Mouse (Mus musculus): ENCODE data around the gene Cdc5l.
"Not testable (repeated sequence)": the region's sequence is repeated elsewhere in the genome, so short reads cannot be mapped to it uniquely, and the experiment has no call there.

Cdc5l gene

DNA sequence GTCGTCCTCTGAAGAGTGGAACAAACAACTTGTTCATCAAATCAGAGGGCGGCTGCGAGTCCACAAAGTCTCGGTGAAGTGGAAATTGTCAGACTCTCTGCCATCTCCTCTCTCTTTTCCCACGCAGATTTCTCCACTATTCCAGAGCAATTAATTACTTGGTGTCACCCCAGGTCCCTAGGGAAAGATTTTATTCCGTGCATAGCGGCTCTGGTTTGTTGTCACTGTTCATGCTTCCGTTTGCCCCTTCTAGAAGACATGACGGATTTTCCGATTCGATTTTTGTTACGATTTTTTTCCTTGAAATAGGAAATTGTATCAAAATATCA, 689 bp upstream of the Cdc5l start:
- DNase-seq (ENCODE audit: low spot score): no peak

DNA sequence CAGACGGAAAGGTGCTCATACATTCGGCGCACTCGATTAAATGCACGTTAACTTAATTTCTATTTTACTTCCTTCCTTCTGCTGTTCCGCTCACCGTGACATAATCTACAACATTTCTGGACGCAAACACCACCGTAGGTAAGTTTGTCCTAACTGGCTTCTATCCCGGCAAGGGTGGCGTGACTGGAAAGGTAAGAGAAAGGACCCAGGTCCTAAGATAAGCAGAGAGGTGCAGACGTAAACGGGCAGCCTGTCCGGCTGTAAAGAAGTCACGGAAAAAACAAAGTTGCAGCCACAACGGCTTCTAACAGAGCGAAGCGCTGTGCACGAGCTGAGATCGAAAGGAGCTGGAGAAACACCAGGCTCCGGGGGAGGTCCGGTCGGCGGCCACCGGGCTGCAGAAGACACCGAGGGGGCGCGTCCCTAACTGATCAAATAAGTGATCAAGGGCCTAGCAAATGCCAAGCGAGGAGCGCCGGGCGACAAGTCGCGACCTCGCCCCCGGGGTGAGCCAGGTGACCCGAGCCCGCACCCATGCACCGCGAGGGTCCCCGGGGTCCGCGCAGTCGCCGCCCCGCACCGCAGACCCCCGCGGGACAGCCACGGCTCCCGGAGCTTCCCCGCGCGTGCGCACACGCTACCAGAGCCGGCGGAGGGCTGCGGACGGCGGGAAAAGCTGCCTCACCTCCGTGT, 685 bp downstream of the Cdc5l start:
- DNase-seq (ENCODE audit: low spot score): no peak

DNA sequence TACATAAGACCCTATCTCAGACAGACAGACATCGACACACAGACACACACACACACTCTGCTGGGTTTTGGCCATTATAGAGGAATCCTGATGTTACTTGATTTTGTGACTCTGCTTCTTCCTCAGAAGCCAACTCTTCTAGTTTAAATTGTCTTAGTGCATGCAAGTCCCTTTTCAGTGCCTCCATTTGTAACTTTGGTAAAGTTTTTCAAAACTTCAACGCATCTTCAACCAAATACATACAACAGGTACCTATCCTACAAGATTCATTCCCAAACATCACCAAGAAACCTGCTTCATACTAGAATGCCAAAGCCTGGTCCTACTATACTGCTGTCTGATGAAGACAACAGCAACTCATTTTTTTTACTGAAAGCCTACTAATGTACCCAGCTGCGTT, 1.5 kb downstream of the Cdc5l start:
- DNase-seq (ENCODE audit: low spot score): no peak

DNA sequence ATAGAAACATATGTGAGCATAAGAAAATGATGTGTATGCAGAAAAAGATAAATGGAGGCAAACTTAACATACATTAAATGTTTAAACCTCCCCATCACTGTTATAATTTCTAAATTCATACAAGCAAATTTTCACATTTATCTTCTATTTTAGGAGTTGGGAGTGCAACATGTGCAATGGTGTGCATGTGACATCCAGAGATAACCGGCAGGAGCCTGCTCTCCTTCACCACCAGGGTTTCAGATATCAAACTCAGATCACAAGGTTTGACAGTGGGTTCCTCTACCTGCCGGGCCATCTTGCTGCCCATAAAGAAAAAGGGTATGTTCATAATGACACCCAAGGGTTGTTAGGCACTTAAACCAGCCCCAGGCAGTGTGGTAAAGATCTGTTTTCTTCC, 16.1 kb downstream of the Cdc5l start:
- DNase-seq (ENCODE audit: low spot score): no peak

DNA sequence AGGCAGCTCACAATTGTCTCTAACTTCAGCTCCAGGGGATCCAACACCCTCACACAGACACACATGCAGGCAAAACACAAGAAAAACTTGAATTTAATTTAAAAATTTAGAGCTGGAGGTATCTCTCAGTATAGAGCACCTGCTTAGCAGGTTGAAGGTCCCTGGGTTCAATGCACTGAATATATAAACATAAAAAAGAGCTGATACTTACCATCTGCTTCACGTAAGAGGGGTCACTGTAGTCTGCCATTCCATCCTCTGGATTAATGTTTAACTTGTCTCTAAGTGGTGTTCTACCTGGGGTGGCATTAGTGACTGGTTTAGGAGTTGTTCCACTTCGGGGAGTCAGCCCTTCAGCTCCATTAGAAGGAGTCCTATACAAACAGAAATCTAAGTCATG, 21.9 kb downstream of the Cdc5l start:
- not testable (repeated sequence) for DNase-seq (ENCODE audit: low spot score)

DNA sequence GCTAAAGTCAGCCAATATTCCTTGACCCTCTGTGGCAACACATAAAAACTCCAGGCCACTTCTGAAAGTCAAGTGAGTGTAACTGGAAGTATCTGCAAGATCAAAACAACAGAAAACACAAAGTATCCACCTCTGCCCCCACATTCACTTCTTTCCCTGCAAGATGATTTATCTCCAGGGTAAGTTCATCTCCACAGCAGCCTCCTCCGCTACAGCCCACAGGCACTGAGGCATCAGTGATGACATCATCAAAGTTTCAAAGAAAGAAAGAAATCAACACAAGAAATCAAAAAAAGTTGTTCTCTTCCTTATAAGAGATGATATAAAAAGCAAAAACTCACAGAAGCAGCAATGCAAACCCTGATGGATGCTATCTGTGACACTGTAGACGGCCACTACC, 24.8 kb downstream of the Cdc5l start:
- DNase-seq (ENCODE audit: low spot score): no peak

DNA sequence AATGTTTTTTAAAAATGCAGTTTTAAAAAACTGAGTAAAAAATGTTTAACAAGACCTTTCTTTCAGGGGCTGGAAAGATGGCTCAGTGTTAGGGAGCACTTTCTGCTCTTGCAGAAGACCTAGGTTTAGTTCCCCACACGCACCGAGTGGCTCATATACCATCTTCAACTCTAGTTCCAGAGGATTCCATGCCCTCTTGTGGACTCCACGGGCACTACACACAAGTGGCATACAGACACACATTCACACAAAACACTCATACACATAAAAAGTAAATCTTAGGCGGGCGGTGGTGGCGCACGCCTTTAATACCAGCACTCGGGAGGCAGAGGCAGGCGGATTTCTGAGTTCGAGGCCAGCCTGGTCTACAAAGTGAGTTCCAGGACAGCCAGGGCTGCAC, 27.3 kb downstream of the Cdc5l start:
- DNase-seq (ENCODE audit: low spot score): no peak

DNA sequence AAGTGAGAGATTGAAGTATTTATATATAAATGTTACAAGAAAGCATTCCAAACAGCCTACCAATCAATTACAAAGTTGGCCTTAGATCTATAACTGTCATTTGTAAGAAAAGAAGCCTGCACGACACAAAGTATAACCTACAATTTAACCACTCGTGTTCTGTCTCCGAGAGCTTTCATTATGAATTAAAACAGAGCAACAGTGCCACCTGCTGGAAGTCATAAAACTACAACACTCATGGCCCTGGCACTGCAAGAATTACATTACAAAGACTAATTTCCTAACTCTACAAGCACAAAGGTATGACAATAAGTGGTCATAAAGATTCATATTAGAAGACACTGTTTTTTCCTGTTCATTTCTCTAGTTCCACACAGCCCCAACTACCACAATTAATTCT, 30.3 kb downstream of the Cdc5l start:
- DNase-seq (ENCODE audit: low spot score): peak; percentile 51

DNA sequence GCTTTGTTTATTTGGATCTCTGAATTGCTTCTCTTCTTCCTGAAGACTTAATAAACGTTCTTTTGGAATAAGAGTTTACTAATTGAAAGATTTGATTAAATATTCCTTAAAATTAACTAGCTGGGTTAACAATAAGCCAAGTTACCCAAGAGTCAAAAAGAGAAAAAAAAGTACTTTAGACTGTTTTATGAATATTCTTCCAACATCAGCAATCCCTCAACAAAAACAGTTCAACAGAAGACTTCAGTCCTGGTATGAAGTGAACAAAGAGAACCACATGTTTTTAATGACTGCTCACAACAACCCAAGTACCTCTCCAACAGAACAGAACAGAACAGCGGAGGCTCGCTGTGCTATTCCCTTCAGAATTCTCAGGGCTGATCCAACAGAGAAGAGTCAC, 30.9 kb downstream of the Cdc5l start:
- no peak for DNase-seq (ENCODE audit: low spot score)

DNA sequence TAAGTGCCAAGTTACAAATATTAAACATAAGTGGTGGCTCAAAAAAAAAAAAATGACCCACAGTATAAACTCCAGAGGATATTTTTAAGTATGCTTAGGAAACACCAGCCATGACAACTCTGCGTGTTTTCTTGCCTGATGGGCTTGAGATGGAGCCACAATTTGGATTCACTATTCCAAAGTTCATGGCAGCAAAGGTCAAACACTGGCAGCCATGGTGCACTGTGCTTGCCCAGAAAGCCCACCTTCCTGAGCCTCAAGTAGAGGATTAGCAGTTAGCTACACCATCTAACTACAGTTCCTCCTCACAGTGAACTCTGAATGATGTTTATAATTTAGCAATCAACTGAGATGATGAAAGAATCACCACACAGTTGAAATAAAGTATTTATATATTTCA, 31.4 kb downstream of the Cdc5l start:
- DNase-seq (ENCODE audit: low spot score): no peak

DNA sequence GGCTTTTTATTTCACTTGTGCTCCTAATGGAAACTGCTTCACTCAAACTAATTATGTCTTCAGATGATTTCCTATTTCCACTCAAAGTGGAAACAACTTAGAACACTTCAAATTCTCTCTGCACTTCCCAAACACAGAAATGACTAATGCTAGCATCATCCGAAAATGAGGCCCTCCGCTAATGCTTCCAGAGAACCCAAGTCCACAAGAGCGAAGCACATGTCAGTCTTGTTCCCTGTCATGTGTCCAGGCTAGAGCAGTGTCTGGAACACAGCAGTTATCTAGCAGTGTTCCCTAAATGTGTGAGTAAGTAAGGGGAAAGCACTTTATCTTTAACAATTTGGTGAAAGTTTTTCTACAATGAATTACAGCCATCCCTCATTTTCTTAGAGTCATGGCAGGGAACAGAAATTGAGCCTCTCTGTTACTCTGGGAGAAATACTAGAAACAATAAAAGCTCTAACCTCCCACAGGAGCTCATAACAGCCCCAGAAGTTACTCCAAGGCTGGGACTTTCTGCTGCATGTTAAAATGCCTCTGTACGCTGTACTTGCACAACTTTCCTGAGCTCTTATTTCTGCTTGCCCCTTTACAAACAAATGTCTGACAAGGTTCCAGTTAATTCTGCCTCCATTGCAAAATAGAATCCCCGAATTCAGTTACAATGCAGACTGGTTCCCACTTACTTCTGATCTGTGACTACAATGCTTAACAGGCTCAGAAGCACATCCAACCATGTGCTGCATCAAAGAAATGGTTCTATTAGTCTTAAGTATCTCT, 32.2 kb downstream of the Cdc5l start:
- no peak for DNase-seq (ENCODE audit: low spot score)

DNA sequence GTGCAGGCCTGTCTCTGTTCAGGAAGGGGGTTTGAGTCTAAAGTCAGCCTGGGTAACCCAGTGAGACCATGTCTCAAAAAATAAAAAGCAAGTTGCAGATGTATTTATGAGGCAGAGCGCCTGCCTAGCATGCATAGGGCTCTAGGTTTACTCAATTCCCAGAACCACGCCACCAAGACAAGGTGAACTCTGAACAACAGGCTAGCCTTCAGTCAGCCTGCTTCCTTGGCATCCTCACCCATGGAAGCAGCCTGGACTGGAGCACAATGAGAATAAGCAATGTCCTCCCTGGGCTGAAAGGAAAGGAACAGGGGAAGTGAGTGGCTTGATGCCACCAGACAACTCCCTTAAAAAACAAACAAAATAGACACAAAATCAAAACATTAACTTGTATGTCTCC, 35.5 kb downstream of the Cdc5l start:
- no peak for DNase-seq (ENCODE audit: low spot score)

DNA sequence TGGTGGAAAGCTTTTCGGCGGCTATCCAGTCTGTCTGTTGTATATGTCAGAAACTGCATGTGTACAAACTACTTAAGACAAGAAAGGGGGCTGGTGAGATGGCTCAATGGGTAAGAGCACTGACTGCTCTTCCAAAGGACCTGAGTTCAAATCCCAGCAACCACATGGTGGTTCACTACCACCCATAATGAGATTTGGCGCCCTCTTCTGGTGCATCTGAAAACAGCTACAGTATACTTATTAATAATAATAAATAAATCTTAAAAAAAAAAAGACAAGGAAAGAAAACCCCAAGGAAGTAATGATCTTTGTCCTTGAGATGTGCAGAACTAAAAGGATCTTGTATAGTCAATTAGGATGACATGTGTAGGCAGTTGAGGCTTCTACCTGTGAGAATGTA, 36.0 kb downstream of the Cdc5l start:
- no peak for DNase-seq (ENCODE audit: low spot score)

DNA sequence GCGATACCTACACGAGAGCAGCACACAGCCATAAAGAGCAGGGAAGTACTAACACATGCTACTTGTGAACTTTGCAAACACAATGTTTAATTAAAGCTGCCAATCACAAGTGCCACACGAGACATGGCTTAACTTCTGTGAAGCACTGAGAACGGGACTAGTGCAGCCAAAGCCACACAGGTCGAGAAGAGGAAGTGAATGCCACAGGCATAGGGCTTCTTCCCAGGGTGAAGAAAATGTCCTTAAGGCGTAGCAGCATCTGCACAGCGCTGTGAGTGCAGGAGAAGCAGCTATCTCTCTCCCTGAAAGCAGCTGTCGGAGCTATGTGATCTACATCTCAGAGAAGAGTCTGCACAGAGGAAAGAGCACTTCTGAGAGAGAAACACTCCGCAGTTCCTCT, 38.9 kb downstream of the Cdc5l start:
- DNase-seq (ENCODE audit: low spot score): no peak

DNA sequence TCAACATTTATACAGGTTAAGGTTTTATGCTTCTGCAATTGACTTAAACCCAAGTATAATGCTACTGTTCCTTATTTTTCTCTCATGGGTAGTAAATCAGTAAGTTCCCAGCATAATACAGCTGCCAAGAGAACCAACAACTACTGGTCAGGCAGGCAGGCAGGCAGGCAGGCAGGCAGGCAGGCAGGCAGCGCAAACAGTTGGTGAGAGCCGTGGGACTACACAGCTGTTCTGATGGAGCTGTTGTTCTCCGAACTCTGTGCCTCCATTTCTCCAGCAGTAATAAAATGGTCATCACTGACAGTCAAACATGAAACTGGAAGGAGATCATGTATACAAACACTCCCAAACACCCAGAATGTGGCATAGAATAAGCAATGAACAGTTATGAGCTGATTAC, 39.8 kb downstream of the Cdc5l start:
- DNase-seq (ENCODE audit: low spot score): no peak

DNA sequence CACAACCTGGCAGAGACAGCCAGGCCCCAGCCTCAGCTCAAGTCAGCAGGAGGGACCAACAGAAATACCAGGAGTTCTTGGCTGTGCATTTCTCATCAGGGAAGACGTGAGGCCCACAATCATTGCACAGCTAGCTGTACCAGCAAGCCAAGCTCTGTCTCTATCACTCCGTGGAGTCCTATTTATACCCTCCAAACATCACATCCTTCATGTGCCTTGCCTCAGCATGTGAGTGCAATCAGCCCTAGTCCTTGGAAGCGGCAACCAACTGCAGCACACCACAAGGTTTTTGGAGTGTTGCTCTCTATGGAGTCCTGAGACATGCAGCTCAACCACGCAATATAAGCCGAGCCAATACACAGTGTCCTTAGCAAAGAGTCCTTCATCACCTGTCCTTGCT, 43.6 kb downstream of the Cdc5l start:
- no peak for DNase-seq (ENCODE audit: low spot score)

DNA sequence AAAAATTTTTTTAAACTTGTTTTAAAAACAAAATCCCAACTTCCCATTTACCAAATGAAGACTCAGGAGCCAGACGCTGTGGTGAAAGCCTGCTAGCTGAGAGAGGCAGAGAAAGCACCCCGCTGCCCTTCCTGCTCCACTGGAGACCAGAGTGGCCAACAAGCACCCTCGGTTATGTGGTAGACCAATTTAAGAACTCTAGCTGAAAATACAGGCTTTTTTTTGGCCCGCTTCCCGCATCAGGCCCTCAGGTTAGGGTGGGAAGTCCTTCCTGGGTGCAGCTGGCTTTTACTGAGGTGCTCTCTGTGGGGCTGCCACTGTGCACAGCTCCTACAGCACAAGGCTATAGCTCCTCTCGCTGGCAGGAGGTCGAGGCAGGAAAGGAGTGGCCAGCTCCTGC, 46.6 kb downstream of the Cdc5l start:
- no peak for DNase-seq (ENCODE audit: low spot score)

DNA sequence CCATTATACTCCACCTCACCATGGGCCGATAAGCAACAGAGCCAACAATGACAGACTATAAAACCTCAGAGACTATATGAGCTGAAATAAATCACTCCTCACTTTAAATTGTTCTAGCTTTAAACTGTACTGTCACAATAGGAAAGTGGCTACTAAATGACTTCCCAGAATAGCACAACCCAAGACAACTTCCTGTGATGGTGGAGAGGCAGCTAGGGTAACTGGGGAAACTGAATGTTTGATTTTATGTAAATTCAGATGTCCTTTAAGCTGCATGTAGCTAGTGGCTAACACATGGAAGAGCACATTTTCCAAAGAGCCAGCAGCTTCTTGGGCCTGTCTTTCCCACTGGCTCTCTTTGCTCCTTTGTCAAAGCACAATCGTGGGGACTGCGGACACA, 50.2 kb downstream of the Cdc5l start:
- DNase-seq (ENCODE audit: low spot score): no peak

DNA sequence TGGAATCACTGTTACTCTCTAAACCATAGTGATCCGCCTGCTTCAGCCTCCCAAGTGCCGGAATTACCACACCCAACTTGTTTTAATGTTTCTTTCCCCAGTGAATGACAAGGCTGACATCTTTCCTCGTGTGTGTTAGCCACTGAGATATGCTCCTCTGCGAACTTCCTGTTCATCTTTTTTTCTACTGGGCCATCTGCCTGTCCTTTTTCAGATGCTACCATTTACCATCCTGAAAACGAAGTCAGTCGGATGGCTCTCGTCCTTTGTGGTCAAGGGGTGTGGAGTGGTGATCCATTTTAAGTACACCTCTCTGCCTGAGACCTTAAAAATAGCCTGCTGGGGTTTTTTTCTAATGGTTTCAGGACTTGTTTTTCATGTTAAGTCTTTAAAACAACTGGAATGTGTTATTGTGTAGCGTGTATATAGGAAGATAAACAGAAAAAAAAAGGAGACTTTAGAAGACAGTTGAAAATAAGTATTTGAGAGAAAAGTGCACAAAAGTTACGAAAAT, 54.2 kb downstream of the Cdc5l start:
- no peak for DNase-seq (ENCODE audit: low spot score)

DNA sequence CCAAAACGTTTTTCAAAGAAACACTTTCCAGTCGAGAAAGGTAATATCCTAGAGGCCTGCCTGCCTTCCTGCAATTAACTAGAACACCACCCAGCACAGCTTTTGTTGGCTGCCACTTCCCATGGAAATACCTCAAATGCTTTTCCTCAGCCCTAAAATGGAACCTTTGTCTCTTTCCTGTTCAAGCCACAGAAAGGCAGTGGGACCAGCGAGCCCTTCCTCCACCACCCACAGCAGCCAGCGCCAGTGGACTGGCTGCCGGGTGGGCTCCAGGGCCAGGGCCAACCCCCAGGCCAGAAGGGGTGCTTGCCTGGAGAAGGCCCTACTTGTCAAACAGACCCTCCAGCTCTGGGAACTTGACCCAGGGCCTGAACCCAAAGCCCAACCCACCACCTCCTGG, 56.2 kb downstream of the Cdc5l start:
- no peak for DNase-seq (ENCODE audit: low spot score)

DNA sequence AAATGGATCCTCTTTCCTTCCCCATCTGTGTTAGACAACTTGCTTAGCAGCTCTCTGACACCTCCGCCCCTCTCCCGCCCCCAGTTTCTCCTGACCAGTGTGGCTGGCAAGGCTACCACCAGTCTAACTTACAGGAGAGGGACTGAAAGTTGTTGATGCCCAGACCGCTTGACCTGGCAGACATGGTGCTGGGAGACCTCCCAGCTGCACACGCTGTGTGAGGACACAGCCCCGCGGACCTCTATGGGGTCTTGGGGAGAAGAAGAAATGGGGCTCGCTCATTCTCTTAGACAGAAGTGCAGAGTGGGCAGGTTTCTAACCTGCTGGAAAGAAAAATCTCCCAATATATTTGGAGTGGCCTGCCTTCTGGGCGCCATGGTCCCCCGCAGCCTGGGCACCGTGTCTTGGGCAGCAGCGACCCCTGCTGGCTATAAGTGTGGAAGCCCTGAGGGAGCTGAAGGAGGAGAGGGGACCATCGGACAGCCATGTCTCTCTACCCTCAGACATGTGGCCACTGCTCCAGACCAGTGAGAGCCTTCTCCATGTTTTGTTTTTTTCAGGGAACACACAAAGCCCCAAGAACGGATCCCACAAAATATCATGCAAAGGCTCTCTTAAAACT, 59.4 kb downstream of the Cdc5l start:
- DNase-seq (ENCODE audit: low spot score): peak; percentile 47

DNA sequence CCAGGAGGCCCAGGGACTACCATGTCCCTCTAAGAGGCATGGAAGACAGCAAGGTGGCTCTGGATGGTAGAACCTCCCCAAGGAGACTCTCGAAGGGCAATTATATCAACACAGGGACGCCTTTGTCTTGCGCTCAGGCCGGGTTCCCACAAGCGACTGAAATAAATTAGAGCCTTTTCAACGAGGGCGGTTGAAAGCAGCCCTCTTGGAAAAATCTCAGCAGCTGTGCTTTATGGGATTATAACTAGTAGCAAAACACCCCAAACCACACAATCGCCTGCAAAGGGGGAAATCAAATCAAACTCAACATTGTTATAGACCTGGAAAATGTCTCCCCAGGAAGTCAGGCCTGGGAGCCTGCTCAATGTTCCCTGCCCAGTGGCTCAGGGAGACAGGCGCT, 62.5 kb downstream of the Cdc5l start:
- DNase-seq (ENCODE audit: low spot score): no peak

DNA sequence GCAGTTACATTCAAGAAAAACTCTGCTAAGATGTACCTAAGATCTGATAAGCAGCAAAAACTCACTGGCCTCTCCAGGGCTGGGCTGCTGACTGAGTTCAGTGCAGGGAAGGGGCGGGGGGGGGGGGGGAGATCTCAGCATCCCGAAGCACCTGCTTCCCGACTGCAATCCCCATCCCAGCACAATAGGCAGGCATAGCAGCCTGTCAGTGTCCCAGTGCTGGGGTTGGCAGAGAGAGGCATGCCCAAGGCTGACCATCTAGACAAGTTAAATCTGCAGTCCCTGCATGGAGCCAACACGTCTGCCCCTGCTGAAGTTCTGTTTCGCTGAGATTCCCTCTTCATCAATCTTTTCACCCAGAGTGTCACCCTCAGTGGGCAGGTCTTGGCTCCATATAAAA, 63.0 kb downstream of the Cdc5l start:
- no peak for DNase-seq (ENCODE audit: low spot score)

DNA sequence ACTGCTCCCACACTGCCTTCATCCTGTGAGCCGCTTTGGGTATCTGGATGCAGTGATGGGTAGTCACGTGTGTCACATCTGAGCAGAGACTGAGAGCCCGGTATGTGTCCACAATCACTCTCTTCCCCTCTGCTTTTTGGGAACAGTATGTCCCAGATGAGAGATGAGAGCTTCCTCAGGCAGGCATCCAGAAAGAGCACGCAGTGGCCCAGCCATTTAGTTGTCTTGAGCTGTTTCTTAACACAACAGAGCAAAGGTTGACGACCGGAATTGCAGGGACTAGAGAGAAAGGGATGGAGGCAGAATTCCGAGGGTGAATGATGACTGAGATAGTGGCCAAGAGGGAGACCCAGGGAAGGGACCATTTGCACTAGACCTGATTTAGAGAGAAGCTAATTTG, 68.7 kb downstream of the Cdc5l start:
- DNase-seq (ENCODE audit: low spot score): no peak

Measured in left cerebral cortex, adult 11 months (tissue).